Mouse (Mus musculus) liver, postnatal 0 days (tissue): ENCODE results near the gene Zfyve1.

Experiments used
- CTCF ChIP-seq: sonication (generic); IDR thresholded peaks from 2 replicates; pipeline ENCODE4 v1.5.1; 2016; ENCODE audit warnings: antibody characterized with exemption, low read depth
- EP300 ChIP-seq: IDR thresholded peaks from 2 replicates; pipeline ENCODE4 v1.6.1; 2016; ENCODE audit warnings: antibody characterized with exemption, low read depth, mild to moderate bottlenecking

GRCm38 (mm10) chr12:83617261-83617660 lies 20.2 kb upstream of the Zfyve1 start:
- TF ChIP-seq CTCF (no peak), EP300 (no peak)
